Mouse (Mus musculus): ENCODE data around the gene Dhx40. TPM values are rescaled to one million over a fixed set of nuclear protein-coding genes. Genes with fewer than 3 reads are reported as not detected.

Gene Dhx40
- total and polyA plus RNA-seq, 3 experiments = 6.2 to 24.7 (median 23.5) TPM

DNA sequence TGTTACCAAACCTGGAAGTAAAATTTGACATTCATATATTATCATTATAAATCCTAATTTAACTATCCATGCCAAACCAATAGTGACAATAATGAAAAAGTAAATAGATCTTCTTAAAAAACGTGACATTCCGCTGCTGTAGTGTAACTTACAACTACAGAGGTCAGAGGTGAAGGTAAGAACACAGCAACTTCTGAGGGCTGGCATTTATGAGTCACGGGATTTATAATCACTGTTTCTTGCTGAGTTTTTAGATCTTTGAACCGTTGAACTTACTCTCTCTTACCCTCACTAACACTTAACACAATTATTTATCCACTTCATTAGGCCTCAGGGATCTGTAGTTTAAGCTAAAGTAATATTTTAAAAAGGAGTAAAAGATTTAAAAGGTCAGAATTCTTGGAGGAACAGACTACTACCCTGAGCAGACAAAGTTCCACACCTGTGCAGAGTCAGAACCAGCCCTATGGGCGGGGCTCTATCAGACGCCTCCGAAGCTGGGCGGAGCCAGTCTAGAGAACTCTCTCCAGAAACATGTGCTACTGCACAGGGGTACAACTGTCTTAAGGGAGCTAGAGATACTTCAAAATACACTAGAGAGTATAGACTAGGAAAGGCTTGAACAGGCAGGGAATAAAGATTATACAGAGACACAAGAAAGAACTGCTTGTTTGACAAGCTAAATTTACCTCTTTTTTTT, 70.1 kb downstream of the Dhx40 start:
- ATAC-seq (ENCODE audit: extremely low read depth, insufficient number of reproducible peaks, low FRiP score, poor library complexity, severe bottlenecking) (no peak), DNase-seq (ENCODE audit: low spot score) (no peak)
- no peaks in the 10 kb centered on the region for H3K9me3 ChIP-seq (replicated peaks)
- H3K4me3 ChIP-seq (ENCODE audit: low read depth, low read length) = no peak overlapping the region
- H3K4me1 ChIP-seq (ENCODE audit: insufficient read depth, low read depth, low read length) = peaks cover 45% of the 10 kb centered on the region
- no peak for TF ChIP-seq TAL1 (conservative IDR thresholded peaks at IDR 0.05; ENCODE audit: low read depth, low read length)
- TF ChIP-seq POLR2AphosphoS5 (IDR thresholded peaks at IDR 0.05; ENCODE audit: insufficient replicate concordance, low read depth, low read length) = no peak
- H3K27me3 ChIP-seq (ENCODE audit: insufficient read depth, low read length) = no peaks in the 10 kb centered on the region
- peaks cover 44% of the 10 kb centered on the region for H3K36me3 ChIP-seq (replicated peaks)

DNA sequence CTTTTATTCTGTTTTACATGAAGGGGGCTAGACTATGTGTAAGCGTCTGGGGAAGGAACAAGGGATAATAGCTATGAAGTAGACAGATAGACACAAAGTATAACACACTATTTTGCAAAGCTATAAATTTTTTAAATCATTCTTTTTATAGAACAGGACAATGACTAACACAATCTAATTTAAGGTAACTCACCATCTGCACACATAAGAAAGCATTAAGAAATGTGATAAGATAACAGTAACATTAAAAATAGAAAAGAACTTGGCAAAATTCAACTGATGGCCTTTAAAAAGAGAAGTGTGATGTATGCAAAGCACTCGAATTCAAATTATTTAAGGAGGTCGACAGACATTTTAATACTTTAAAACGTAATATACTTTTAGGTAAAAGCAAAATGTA, 72.6 kb downstream of the Dhx40 start:
- H3K4me1 ChIP-seq (ENCODE audit: insufficient read depth, low read depth, low read length) = peaks cover 25% of the 10 kb centered on the region
- TF ChIP-seq CTCF (IDR thresholded peaks at IDR 0.05; ENCODE audit: low read depth, low read length) (no peak), GATA2 (IDR thresholded peaks at IDR 0.05; ENCODE audit: borderline replicate concordance, low read depth, low read length) (no peak), TAL1 (conservative IDR thresholded peaks at IDR 0.05; ENCODE audit: low read depth, low read length) (no peak), POLR2AphosphoS5 (IDR thresholded peaks at IDR 0.05; ENCODE audit: insufficient replicate concordance, low read depth, low read length) (no peak), GATA1 (IDR thresholded peaks at IDR 0.05; ENCODE audit: borderline replicate concordance, low read length) (no peak)
- H3K36me3 ChIP-seq (replicated peaks) = peaks cover 66% of the 10 kb centered on the region
- no peaks in the 10 kb centered on the region for H3K9me3 ChIP-seq (replicated peaks)
- H3K4me3 ChIP-seq (ENCODE audit: low read depth, low read length) = no peak overlapping the region
- H3K27me3 ChIP-seq (ENCODE audit: insufficient read depth, low read length) = no peaks in the 10 kb centered on the region
- no peak for ATAC-seq (ENCODE audit: extremely low read depth, insufficient number of reproducible peaks, low FRiP score, poor library complexity, severe bottlenecking)
- no peak for DNase-seq (ENCODE audit: low spot score)

DNA sequence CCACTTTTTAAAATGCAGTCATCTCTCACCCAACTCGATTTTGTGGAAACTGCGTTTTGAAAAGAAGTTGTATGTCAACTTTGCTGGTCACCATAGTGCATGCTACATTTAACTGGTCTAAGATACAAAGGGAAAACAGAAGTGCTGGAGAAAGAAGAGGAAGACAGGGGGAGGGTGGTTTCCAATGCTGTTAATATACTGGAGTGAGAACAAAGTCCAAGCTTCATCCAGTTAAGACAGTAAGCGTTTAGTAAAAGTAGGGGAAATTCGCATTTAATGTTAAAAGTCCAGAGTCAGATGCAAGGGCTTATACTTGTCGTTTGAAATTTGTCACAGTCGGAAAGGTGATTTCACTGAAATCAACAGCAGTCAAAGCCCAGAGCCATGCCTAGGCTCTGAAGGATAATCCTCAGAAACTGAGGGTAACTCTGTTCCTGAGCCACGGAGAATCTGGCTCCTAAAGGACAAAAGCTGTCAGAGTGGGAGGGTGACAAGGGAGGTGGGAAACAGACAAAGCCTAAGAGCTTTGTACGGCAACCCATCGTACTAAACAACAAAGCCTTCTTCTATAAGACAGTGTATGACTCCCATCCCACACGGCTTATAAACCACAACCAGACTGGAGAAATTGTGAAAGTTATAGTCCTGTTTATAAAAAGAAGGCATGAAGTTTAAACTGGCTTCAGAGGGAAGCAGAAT, 73.2 kb downstream of the Dhx40 start:
- DNase-seq (ENCODE audit: low spot score) (no peak), ATAC-seq (ENCODE audit: extremely low read depth, insufficient number of reproducible peaks, low FRiP score, poor library complexity, severe bottlenecking) (no peak)
- peaks cover 20% of the 10 kb centered on the region for H3K4me1 ChIP-seq (ENCODE audit: insufficient read depth, low read depth, low read length)
- H3K36me3 ChIP-seq (replicated peaks) = peaks cover 70% of the 10 kb centered on the region
- H3K27me3 ChIP-seq (ENCODE audit: insufficient read depth, low read length) = no peaks in the 10 kb centered on the region
- H3K9me3 ChIP-seq (replicated peaks) = no peaks in the 10 kb centered on the region
- no peak overlapping the region for H3K4me3 ChIP-seq (ENCODE audit: low read depth, low read length)
- no peak for TF ChIP-seq GATA2 (IDR thresholded peaks at IDR 0.05; ENCODE audit: borderline replicate concordance, low read depth, low read length)
- no peak for TF ChIP-seq GATA1 (IDR thresholded peaks at IDR 0.05; ENCODE audit: borderline replicate concordance, low read length)
- no peak for TF ChIP-seq CTCF (IDR thresholded peaks at IDR 0.05; ENCODE audit: low read depth, low read length)
- no peak for TF ChIP-seq TAL1 (conservative IDR thresholded peaks at IDR 0.05; ENCODE audit: low read depth, low read length)
- TF ChIP-seq POLR2AphosphoS5 (IDR thresholded peaks at IDR 0.05; ENCODE audit: insufficient replicate concordance, low read depth, low read length) = no peak

DNA sequence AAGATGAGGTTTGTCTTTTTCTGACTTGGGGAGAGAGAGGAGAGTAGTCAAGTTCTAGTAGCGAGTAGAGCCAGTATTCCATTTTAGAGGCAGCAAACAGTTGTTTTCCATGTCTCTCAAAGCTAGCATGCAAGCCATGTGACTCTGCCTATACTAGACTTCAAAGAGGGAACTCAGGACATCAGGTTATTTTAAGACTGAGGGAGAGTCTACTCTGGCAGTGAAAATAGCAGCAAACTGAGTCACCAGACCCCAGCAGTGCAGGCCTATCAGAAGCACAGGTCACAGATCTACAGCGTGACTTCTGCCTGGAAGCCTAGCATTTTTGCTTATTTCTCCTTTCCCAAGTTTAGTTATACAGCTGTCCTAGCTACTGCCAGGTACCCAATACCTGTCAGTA, 76.1 kb downstream of the Dhx40 start:
- Histone ChIP-seq H3K4me1 (ENCODE audit: insufficient read depth, low read depth, low read length) (peaks cover 3% of the 10 kb centered on the region; the same call in 1 of the 2 replicates), H3K27me3 (ENCODE audit: insufficient read depth, low read length) (no peaks in the 10 kb centered on the region), H3K9me3 (replicated peaks) (no peaks in the 10 kb centered on the region), H3K36me3 (replicated peaks) (peaks cover 80% of the 10 kb centered on the region), H3K4me3 (ENCODE audit: low read depth, low read length) (no peak overlapping the region)
- no peak for ATAC-seq (ENCODE audit: extremely low read depth, insufficient number of reproducible peaks, low FRiP score, poor library complexity, severe bottlenecking)
- no peak for DNase-seq (ENCODE audit: low spot score)
- TF ChIP-seq TAL1 (conservative IDR thresholded peaks at IDR 0.05; ENCODE audit: low read depth, low read length) = no peak
- no peak for TF ChIP-seq CTCF (IDR thresholded peaks at IDR 0.05; ENCODE audit: low read depth, low read length)
- no peak for TF ChIP-seq GATA1 (IDR thresholded peaks at IDR 0.05; ENCODE audit: borderline replicate concordance, low read length)
- TF ChIP-seq GATA2 (IDR thresholded peaks at IDR 0.05; ENCODE audit: borderline replicate concordance, low read depth, low read length) = no peak
- no peak for TF ChIP-seq POLR2AphosphoS5 (IDR thresholded peaks at IDR 0.05; ENCODE audit: insufficient replicate concordance, low read depth, low read length)

DNA sequence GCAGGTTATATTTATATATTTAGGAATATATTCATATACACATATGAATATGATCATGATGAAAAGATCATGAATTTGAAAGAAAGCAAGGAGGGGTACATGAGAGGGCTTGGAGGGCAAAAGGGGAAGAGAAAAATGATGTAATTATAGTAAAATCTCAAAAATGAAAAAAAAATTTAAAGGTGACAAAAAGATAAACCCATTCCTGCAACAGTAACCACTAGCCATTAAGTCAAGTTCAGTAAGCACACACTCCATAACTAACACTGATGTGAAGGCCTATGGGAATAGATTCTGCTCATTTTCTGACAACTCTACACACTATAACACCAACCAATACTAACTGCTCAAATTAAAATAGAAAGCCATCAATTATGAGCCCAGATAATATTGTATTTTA, 81.9 kb downstream of the Dhx40 start:
- Histone ChIP-seq H3K36me3 (replicated peaks) (peaks cover 78% of the 10 kb centered on the region), H3K4me3 (ENCODE audit: low read depth, low read length) (no peak overlapping the region), H3K4me1 (ENCODE audit: insufficient read depth, low read depth, low read length) (peaks cover 3% of the 10 kb centered on the region; the same call in 1 of the 2 replicates), H3K27me3 (ENCODE audit: insufficient read depth, low read length) (no peaks in the 10 kb centered on the region), H3K9me3 (replicated peaks) (no peaks in the 10 kb centered on the region)
- no peak for TF ChIP-seq POLR2AphosphoS5 (IDR thresholded peaks at IDR 0.05; ENCODE audit: insufficient replicate concordance, low read depth, low read length)
- no peak for TF ChIP-seq GATA2 (IDR thresholded peaks at IDR 0.05; ENCODE audit: borderline replicate concordance, low read depth, low read length)
- TF ChIP-seq GATA1 (IDR thresholded peaks at IDR 0.05; ENCODE audit: borderline replicate concordance, low read length) = no peak
- no peak for TF ChIP-seq TAL1 (conservative IDR thresholded peaks at IDR 0.05; ENCODE audit: low read depth, low read length)
- no peak for TF ChIP-seq CTCF (IDR thresholded peaks at IDR 0.05; ENCODE audit: low read depth, low read length)
- DNase-seq (ENCODE audit: low spot score) (no peak), ATAC-seq (ENCODE audit: extremely low read depth, insufficient number of reproducible peaks, low FRiP score, poor library complexity, severe bottlenecking) (no peak)

DNA sequence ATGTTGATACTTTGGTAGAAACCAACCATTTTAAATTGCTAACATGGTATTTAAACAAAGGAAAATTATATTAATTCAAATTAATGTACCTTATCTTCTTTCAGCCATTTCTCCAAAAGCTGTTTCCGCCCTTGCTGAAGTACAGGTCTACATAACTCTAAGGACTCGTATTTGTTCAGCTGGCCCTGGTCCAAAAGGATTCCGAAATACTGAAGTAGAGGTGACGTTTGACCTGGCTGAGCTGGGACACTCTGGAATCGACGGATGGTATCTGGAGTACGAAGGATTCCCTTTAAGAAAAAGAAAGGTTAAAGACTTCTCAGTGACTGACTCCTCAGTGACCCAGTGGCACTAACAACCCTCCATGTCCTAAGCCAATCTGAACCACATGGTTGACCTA, 82.6 kb downstream of the Dhx40 start:
- peaks cover 3% of the 10 kb centered on the region; the same call in 1 of the 2 replicates for H3K4me1 ChIP-seq (ENCODE audit: insufficient read depth, low read depth, low read length)
- peaks cover 78% of the 10 kb centered on the region for H3K36me3 ChIP-seq (replicated peaks)
- DNase-seq (ENCODE audit: low spot score) = no peak
- no peak for TF ChIP-seq POLR2AphosphoS5 (IDR thresholded peaks at IDR 0.05; ENCODE audit: insufficient replicate concordance, low read depth, low read length)
- TF ChIP-seq GATA2 (IDR thresholded peaks at IDR 0.05; ENCODE audit: borderline replicate concordance, low read depth, low read length) = no peak
- TF ChIP-seq GATA1 (IDR thresholded peaks at IDR 0.05; ENCODE audit: borderline replicate concordance, low read length) = no peak
- TF ChIP-seq TAL1 (conservative IDR thresholded peaks at IDR 0.05; ENCODE audit: low read depth, low read length) = no peak
- TF ChIP-seq CTCF (IDR thresholded peaks at IDR 0.05; ENCODE audit: low read depth, low read length) = no peak
- H3K27me3 ChIP-seq (ENCODE audit: insufficient read depth, low read length) = no peaks in the 10 kb centered on the region
- H3K4me3 ChIP-seq (ENCODE audit: low read depth, low read length) = no peak overlapping the region
- H3K9me3 ChIP-seq (replicated peaks) = no peaks in the 10 kb centered on the region
- ATAC-seq (ENCODE audit: extremely low read depth, insufficient number of reproducible peaks, low FRiP score, poor library complexity, severe bottlenecking) = no peak

Measured in G1E (cell line).